Mouse (Mus musculus) layer of hippocampus, adult 8-10 months (tissue): ENCODE data around the gene Igll1. TPM values are rescaled to one million over a fixed set of nuclear protein-coding genes. Genes with fewer than 3 reads are reported as not detected.

Source experiments
- DNase-seq, 2 experiments: peaks; one replicate each; pipeline ENCODE4 v3.0.0; 2022; ENCODE audit warnings: low spot score in 2 of 2
- total RNA-seq, 4 experiments: library from RNA; stranded (reverse); gene quantifications; 2 replicates each; pipeline ENCODE4 v1.2.4; 2022

Igll1 gene
- total RNA-seq, 4 experiments from 2014 or later, result not detected

- DNase-seq, result peak in 1 of 2 experiments; percentile 62
These were observed 8.9 kb downstream of the Igll1 start for GRCm38 (mm10) chr16:16854836-16855235.

DNA sequence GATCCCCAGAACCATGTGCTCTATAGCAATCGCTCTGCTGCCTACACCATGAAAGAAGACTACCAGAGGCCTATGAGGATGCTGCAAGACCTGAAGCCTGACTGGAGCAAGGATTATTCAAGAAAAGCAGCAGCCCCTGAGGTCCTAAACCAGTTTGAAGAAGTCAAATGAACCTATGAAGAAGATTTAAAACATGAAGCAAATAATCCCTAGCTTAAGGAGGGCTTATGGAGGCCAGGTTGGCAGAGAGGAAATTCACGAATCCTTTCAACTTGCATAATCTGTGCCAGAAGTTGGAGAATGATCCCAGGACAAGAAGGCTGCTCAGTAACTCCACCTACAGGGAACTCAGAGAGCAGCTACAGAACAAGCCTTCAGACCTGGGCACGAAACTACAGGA lies 11.4 kb downstream of the Igll1 start:
- DNase-seq, result no peak

DNA sequence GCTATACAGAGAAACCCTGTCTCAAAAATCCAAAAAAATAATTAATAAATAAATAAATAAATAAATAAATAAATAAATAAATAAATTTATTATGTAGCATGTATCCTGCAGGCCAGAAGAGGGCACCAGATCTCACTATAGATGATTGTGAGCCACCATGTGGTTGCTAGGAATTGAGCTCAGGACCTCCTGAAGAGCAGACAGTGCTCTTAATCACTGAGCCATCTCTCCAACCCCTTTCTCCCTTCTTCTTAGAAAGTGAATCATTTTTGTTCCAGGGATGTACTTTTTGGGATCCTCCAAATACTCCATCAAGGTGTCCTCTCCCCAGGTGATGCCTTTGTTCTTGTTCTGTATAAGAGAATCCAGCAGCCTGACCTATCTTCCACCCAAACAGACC lies 14.6 kb downstream of the Igll1 start:
- DNase-seq, result no peak

DNA sequence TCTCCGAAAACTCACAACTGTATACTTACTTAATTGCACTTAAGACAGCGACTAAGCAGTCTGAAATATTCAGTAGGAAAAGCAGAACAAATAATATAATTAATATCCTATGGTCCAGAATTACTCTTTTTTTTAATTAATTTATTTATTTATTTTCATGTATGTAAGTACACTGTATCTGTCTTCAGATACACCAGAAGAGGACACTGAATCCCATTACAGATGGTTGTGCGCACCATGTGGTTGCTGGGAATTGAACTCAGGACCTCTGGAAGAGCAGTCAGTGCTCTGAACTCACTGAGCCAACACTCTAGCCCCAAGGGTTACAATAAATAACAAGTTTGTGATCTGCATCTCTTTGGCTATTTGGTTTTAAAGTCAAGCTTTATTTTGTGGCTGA lies 34.1 kb downstream of the Igll1 start:
- DNase-seq, result no peak

GRCm38 (mm10) chr16:16828757-16829615 lies 34.8 kb downstream of the Igll1 start, which contains the start of gene Spag6l:
Gene Spag6l (minus strand): TSS chr16:16829456.
- DNase-seq, result peak; percentile 43 to 54

DNA sequence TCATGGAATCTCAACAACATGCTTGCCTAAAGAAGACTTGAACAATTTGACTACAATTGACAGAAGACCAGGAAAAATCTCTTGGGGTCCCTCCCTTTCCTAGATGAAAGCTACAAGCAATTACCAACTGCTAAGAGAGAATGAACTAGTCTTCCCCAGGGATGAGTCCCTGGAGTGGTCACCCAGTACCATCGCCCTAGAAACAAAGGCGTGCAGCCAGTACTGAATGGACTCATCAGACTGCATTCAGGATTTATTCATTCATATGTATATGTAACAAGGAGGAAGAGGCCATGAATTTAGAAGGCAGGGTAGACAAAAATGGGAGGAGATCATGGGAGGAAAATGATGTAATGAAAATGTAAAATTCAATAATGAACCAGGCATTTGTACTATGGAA lies 37.6 kb downstream of the Igll1 start:
- no peak for DNase-seq

DNA sequence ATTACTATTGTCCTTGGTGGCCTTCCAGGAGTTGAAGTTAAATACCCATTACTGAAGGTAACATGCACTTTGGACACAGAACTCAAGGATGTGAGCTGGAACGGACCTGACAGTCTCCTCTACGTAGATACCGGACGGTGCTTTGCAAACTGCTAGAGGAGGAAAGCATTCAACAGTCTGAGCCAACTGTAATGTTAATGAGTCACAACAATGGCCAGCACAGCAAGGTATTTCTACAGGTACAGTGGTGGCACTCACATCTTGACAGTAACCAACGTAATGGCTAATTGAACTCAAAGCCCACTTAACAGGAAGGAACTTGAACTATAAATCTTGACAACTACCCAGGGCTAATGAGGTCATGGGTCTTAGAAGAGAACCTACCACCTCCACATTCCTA lies 38.3 kb downstream of the Igll1 start:
- DNase-seq, result no peak

Other genes starting within 250 kb of the Igll1 start
- gene Olfr19, start 187.6 kb downstream of the Igll1 start, total RNA-seq, result not detected
- gene Spag6l, start 34.5 kb downstream of the Igll1 start, total RNA-seq, result 10 to 100 TPM in 3 of 4 experiments, 1 to 10 TPM in 1; 8.6 to 13.3 (median 11.1) TPM
- gene Top3b, start 6.8 kb upstream of the Igll1 start, total RNA-seq, result 10 to 100 TPM; 68.6 to 86.2 (median 73.0) TPM
- 1 to 10 TPM in 1 of 4 experiments, not detected in 3; 1.9 TPM for gene Vpreb1, start 6.9 kb upstream of the Igll1 start, total RNA-seq
- gene Ppm1f, start 32.5 kb upstream of the Igll1 start, total RNA-seq, result 10 to 100 TPM; 46.5 to 59.4 (median 51.9) TPM
- gene Mapk1, start 119.4 kb upstream of the Igll1 start, total RNA-seq, result 100 to 1,000 TPM; 461 to 545 (median 499) TPM
- gene Ypel1, start 205.7 kb upstream of the Igll1 start, total RNA-seq, result 10 to 100 TPM; 27.9 to 36.5 (median 29.8) TPM
- 100 to 1,000 TPM in 2 of 4 experiments, 10 to 100 TPM in 2; 85.7 to 105 (median 98.4) TPM for gene Ppil2, start 247.3 kb upstream of the Igll1 start, total RNA-seq